Mouse (Mus musculus): Measurements from ENCODE around the gene Ltc4s.

Ltc4s gene

GRCm38 (mm10) chr11:50210505-50211151 lies 27.8 kb downstream of the Ltc4s start, which contains the start of the genes Sqstm1 and Mgat4b:
Gene Sqstm1, minus strand, starts transcription at chr11:50210827.
Gene Mgat4b, plus strand, starts transcription at chr11:50210890.
- in situ Hi-C loops (cut with MboI; ENCODE audit: low pct_unique_long_range_greater_than_20kb in 1 of 2, low sequenced_read_pairs in 2 of 2, unreplicated experiment in 1 of 2), result no loop called here

GRCm38 (mm10) chr11:50210101-50210504 lies 28.3 kb downstream of the Ltc4s start:
- in situ Hi-C loops (cut with MboI; ENCODE audit: low pct_unique_long_range_greater_than_20kb in 1 of 2, low sequenced_read_pairs in 2 of 2, unreplicated experiment in 1 of 2), result no loop called here

DNA sequence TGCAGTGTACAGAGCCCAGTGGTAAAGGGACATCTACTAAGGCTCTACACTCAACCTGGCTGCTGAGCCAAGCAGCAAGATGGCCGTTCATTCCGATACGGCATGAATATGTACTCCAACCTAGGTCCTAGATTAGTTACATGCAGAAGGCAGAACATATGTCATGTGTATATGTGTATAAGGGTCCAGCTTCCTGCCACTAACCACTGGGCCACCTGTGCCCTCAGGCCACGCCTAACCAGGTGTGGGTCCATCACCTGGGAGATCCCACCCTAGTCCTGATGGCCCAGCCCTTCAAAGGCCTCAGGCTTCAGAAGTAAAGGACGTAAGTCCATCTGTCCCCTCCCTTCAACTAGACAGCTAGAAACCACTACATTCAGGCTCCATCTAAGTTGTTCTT lies 30.4 kb downstream of the Ltc4s start:
- in situ Hi-C loops (cut with MboI; ENCODE audit: low pct_unique_long_range_greater_than_20kb in 1 of 2, low sequenced_read_pairs in 2 of 2, unreplicated experiment in 1 of 2), result no loop called here

DNA sequence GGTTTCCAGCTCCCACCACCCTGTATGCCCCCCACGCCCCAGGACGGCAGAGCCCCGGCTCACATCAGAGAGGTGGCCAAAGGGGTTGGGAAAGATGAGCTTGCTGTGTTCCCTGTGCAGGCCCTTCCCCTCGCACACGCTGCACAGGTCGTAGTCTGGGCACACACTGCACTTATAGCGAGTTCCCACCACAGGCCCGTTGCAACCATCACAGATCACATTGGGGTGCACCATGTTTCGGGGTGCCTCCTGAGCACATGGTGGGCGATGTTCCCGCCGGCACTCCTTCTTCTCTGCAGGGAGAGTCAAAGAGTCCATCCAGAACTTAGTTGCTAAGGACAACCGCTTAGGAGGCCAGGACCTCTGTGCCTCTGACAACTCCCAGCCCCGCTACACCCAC lies 31.1 kb downstream of the Ltc4s start:
- in situ Hi-C loops (cut with MboI; ENCODE audit: low pct_unique_long_range_greater_than_20kb in 1 of 2, low sequenced_read_pairs in 2 of 2, unreplicated experiment in 1 of 2), result no loop called here

DNA sequence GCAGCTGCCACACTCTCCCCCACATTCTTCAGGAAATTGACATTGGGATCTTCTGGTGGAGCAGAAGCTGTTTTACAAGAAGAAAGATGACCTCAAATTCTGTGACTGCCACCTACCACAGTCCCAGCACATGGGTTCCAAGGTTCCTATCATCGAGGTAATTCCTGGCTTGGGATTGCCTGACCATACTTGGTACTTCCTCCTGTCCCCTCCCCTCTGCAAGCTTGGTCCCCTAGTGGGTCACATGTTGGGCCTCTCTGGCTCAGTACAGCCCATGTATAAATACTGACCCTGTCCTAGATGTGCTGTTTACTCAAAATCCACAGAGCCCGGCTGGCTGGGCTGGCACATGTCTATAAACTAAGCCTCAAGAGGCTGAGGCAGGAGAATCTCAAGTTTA lies 32.4 kb downstream of the Ltc4s start:
- in situ Hi-C loops (cut with MboI; ENCODE audit: low pct_unique_long_range_greater_than_20kb in 1 of 2, low sequenced_read_pairs in 2 of 2, unreplicated experiment in 1 of 2), result no loop called here

GRCm38 (mm10) chr11:50205434-50205833 lies 33.0 kb downstream of the Ltc4s start:
- in situ Hi-C loops (cut with MboI; ENCODE audit: low pct_unique_long_range_greater_than_20kb in 1 of 2, low sequenced_read_pairs in 2 of 2, unreplicated experiment in 1 of 2), result no loop called here

GRCm38 (mm10) chr11:50203302-50203827 lies 35.1 kb downstream of the Ltc4s start:
- in situ Hi-C loops (cut with MboI; ENCODE audit: low pct_unique_long_range_greater_than_20kb in 1 of 2, low sequenced_read_pairs in 2 of 2, unreplicated experiment in 1 of 2), result no loop called here

GRCm38 (mm10) chr11:50201590-50201989 lies 36.8 kb downstream of the Ltc4s start:
- in situ Hi-C loops (cut with MboI; ENCODE audit: low pct_unique_long_range_greater_than_20kb in 1 of 2, low sequenced_read_pairs in 2 of 2, unreplicated experiment in 1 of 2), result no loop called here

GRCm38 (mm10) chr11:50200613-50201012 lies 37.8 kb downstream of the Ltc4s start:
- in situ Hi-C loops (cut with MboI; ENCODE audit: low pct_unique_long_range_greater_than_20kb in 1 of 2, low sequenced_read_pairs in 2 of 2, unreplicated experiment in 1 of 2), result no loop called here

- in situ Hi-C loops (cut with MboI; ENCODE audit: low pct_unique_long_range_greater_than_20kb in 1 of 2, low sequenced_read_pairs in 2 of 2, unreplicated experiment in 1 of 2), result no loop called here
Observed at GRCm38 (mm10) chr11:50198916-50199315, 39.5 kb downstream of the Ltc4s start.

GRCm38 (mm10) chr11:50198219-50198846 lies 40.1 kb downstream of the Ltc4s start:
- in situ Hi-C loops (cut with MboI; ENCODE audit: low pct_unique_long_range_greater_than_20kb in 1 of 2, low sequenced_read_pairs in 2 of 2, unreplicated experiment in 1 of 2), result no loop called here

DNA sequence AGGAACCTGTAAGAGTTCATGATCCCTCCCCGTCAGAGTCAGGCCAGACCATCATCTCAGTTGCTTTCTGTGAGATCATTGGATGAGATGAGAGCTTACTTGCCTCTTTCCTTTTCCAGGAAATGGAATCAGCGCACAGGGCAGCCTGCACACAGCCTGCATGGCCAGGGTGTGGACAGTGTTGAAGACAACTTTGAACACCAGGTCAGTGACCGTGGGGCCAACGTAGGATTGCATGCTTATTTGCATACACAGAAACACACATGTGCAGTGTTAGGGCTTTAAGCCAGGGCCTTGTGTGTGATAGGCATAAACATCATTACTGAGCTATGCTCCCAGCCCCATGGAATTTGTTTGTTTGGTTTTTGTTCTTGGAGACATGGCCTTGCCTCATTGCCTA lies 40.9 kb downstream of the Ltc4s start:
- in situ Hi-C loops (cut with MboI; ENCODE audit: low pct_unique_long_range_greater_than_20kb in 1 of 2, low sequenced_read_pairs in 2 of 2, unreplicated experiment in 1 of 2), result no loop called here

DNA sequence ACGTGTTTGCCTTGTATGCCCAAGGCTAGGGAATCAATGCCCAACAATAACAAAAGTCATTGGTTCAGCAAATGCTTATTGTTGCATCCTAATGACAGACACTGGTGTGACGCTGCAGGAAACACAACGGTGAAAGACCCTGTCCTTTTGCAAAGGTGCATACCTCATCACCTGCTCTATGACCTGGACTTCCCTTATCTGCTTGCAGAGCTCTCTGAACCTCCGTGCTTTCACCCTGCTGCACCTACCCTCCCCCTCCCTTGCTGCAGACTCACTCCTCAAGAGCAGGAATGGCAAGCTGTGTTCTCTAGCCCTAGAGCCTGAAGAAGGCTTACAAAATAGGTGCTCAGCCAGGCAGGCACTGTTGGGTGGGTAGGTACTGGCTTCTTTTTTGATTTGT lies 43.6 kb downstream of the Ltc4s start:
- in situ Hi-C loops (cut with MboI; ENCODE audit: low pct_unique_long_range_greater_than_20kb in 1 of 2, low sequenced_read_pairs in 2 of 2, unreplicated experiment in 1 of 2), result no loop called here

DNA sequence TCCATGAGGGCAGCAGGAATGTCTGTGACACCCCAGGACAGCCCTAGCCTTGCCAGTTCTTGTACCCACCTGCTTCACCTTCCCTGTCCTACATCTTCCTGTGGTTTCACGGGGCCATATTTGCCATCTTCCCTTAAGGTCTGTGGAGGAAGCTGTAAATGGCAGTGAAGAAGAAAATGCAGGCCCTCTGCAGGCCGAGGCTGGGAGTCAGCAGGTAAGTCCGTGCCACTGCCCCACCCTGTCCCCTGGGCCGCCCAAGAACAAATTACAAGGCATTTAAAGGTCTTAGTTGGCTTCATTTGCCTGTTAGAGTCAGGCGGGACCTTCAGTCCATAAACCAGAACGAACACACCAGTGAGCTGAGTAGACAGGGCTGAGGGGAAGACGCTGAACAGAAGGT lies 44.3 kb downstream of the Ltc4s start:
- in situ Hi-C loops (cut with MboI; ENCODE audit: low pct_unique_long_range_greater_than_20kb in 1 of 2, low sequenced_read_pairs in 2 of 2, unreplicated experiment in 1 of 2), result no loop called here

DNA sequence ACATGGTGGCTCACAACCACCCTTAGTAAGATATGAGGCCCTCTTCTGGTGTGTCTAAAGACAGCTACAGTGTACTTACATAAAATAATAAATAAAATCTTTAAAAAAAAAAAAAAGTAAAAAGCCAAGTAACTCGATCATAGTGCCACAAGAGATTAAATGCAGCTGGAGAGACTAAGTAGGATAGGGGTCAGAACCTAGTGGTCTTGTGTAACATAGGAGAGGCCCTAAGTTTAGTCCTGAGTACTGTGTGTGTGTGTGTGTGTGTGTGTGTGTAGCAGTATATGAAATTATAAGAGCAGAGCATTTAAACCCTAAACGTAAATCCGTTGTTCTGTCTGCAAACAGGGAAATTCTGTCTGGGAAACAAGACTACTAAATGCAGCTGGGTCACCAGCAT lies 46.1 kb downstream of the Ltc4s start:
- in situ Hi-C loops (cut with MboI; ENCODE audit: low pct_unique_long_range_greater_than_20kb in 1 of 2, low sequenced_read_pairs in 2 of 2, unreplicated experiment in 1 of 2), result no loop called here

DNA sequence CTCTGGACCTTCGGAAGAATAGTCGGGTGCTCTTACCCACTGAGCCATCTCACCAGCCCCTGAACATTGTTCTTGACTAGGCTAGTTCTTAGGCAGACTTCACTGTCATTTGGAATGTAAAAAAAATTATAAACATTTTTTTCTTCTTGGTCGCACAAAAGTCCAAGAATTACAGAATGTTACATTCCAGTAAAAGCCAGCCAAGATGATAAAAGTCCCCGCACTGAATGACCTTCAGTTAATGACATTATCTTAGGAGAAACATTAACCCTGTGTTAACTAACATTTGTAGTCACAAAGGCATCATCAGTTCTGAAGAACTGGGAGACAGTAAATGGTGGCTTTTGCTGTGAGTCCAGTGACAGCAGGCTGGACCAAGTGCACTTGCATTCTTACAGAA lies 48.1 kb downstream of the Ltc4s start:
- in situ Hi-C loops (cut with MboI; ENCODE audit: low pct_unique_long_range_greater_than_20kb in 1 of 2, low sequenced_read_pairs in 2 of 2, unreplicated experiment in 1 of 2), result no loop called here

GRCm38 (mm10) chr11:50188682-50189081 lies 49.7 kb downstream of the Ltc4s start:
- in situ Hi-C loops (cut with MboI; ENCODE audit: low pct_unique_long_range_greater_than_20kb in 1 of 2, low sequenced_read_pairs in 2 of 2, unreplicated experiment in 1 of 2), result no loop called here

Data from mouse embryonic stem cell (cell line).